Mouse (Mus musculus) lung, embryonic 16.5 days (tissue): ENCODE results near the gene Isg20l2. TPM values are rescaled to one million over a fixed set of nuclear protein-coding genes. Genes with fewer than 3 reads are reported as not detected.

Experiments used
- ATAC-seq: fragments of 200-750 bp; cut with Nextera tagmentation; 2 replicates; pipeline ENCODE4 v1.8.0; 2017; ENCODE audit warnings: low read depth, mild to moderate bottlenecking, moderate library complexity
- H3K27ac ChIP-seq: fragments of 300-500 bp; sonication (generic); 2 replicates; pipeline ENCODE4 v1.5.1; 2014; ENCODE audit warnings: mild to moderate bottlenecking, control low read depth, low read length
- H3K27me3 ChIP-seq: fragments of 300-500 bp; sonication (generic); 2 replicates; pipeline ENCODE4 v1.6.1; 2014; ENCODE audit warnings: low read depth, low read length, mixed read lengths; ENCODE audit not compliant: control insufficient read depth, insufficient read depth
- H3K36me3 ChIP-seq: fragments of 300-500 bp; sonication (generic); 2 replicates; pipeline ENCODE4 v1.6.1; 2014; ENCODE audit warnings: low read length; ENCODE audit not compliant: control insufficient read depth, insufficient read depth
- H3K4me1 ChIP-seq: fragments of 300-500 bp; sonication (generic); replicated peaks from 2 replicates; pipeline ENCODE4 v1.6.1; 2014; ENCODE audit warnings: low read length, mixed read lengths; ENCODE audit not compliant: control insufficient read depth, insufficient read depth
- H3K4me2 ChIP-seq: fragments of 300-500 bp; sonication (generic); 2 replicates; pipeline ENCODE4 v1.6.1; 2014; ENCODE audit warnings: low read depth, low read length, control low read depth
- H3K4me3 ChIP-seq: fragments of 300-500 bp; sonication (generic); 2 replicates; pipeline ENCODE4 v1.5.1; 2014; ENCODE audit warnings: mild to moderate bottlenecking, low read length, control low read depth
- H3K9ac ChIP-seq: fragments of 300-500 bp; sonication (generic); 2 replicates; pipeline ENCODE4 v1.6.1; 2014; ENCODE audit warnings: low read length, control low read depth
- H3K9me3 ChIP-seq: fragments of 300-500 bp; sonication (generic); 2 replicates; pipeline ENCODE4 v1.6.1; 2016; ENCODE audit warnings: low read length; ENCODE audit not compliant: control insufficient read depth
- WGBS: fragments of 180-500 bp; shearing (Covaris S2); extraction: QIAGEN DNeasy Blood & Tissue Kit; methylation state at CpG from one replicate; pipeline ENCODE4 v1.1.7; 2014; 5-methylcytosine and 5-hydroxymethylcytosine counted together
- polyA plus RNA-seq: library from polyadenylated mRNA; unstranded; fragments of >200 nt; fragmentation: Nextera tagmentation; extraction: Ambion mirVana; gene quantifications from 2 replicates; pipeline ENCODE4 v1.2.1, GENCODE M21; 2015

Gene Isg20l2
- polyA plus RNA-seq, 1 experiment from 2014 or later: 54.8 TPM

- peaks cover 2% of the 10 kb centered on the region; the same call in 1 of the 2 replicates for H3K4me1 ChIP-seq
- no peak for ATAC-seq
- peaks cover 42% of the 10 kb centered on the region for H3K36me3 ChIP-seq
- H3K27me3 ChIP-seq: no peaks in the 10 kb centered on the region
- no peaks in the 10 kb centered on the region for H3K9me3 ChIP-seq
- 62% methylated on average over 9 of the region's 9 CpGs for WGBS
- peak overlapping the region; percentile 62 for H3K4me2 ChIP-seq
- no peak overlapping the region; the same call in 1 of the 2 replicates for H3K9ac ChIP-seq
- peak overlapping the region; percentile 69 for H3K4me3 ChIP-seq
- H3K27ac ChIP-seq: no peak overlapping the region
Observed at GRCm38 (mm10) chr3:87920270-87920943, 9.7 kb upstream of the Isg20l2 start.

GRCm38 (mm10) chr3:87924996-87925395 is 5.1 kb upstream of the Isg20l2 start:
- H3K9ac ChIP-seq: no peak overlapping the region
- no peaks in the 10 kb centered on the region for H3K27me3 ChIP-seq
- H3K9me3 ChIP-seq: no peaks in the 10 kb centered on the region
- H3K4me2 ChIP-seq: no peak overlapping the region
- WGBS: 82% methylated on average over 7 of the region's 7 CpGs
- no peak overlapping the region for H3K27ac ChIP-seq
- no peak for ATAC-seq
- H3K36me3 ChIP-seq: peaks cover 37% of the 10 kb centered on the region
- no peak overlapping the region for H3K4me3 ChIP-seq
- peaks cover 9% of the 10 kb centered on the region for H3K4me1 ChIP-seq

- peaks cover 36% of the 10 kb centered on the region for H3K36me3 ChIP-seq
- H3K4me3 ChIP-seq: no peak overlapping the region
- no peaks in the 10 kb centered on the region for H3K27me3 ChIP-seq
- no peak overlapping the region for H3K9ac ChIP-seq
- no peak for ATAC-seq
- H3K4me2 ChIP-seq: no peak overlapping the region
- WGBS: 86% methylated on average over 5 of the region's 5 CpGs
- H3K27ac ChIP-seq: no peak overlapping the region
- H3K4me1 ChIP-seq: peaks cover 13% of the 10 kb centered on the region
- H3K9me3 ChIP-seq: no peaks in the 10 kb centered on the region
Observed at GRCm38 (mm10) chr3:87927452-87927851, 2.7 kb upstream of the Isg20l2 start.

- ATAC-seq: no peak; the same call in 1 of the 2 replicates
- H3K4me3 ChIP-seq: peak overlapping the region; percentile 90
- H3K27ac ChIP-seq: peak overlapping the region; percentile 72
- H3K4me1 ChIP-seq: peaks cover 15% of the 10 kb centered on the region
- 5% methylated on average over 26 of the region's 26 CpGs for WGBS
- H3K4me2 ChIP-seq: peak overlapping the region; percentile 61
- no peaks in the 10 kb centered on the region for H3K9me3 ChIP-seq
- no peaks in the 10 kb centered on the region for H3K27me3 ChIP-seq
- peaks cover 22% of the 10 kb centered on the region for H3K36me3 ChIP-seq
- peak overlapping the region; percentile 92 for H3K9ac ChIP-seq
Observed at GRCm38 (mm10) chr3:87929341-87930077, 605 bp upstream of the Isg20l2 start.

- no peaks in the 10 kb centered on the region for H3K27me3 ChIP-seq
- H3K9ac ChIP-seq: no peak overlapping the region
- no peaks in the 10 kb centered on the region for H3K9me3 ChIP-seq
- 79% methylated on average over 5 of the region's 5 CpGs for WGBS
- no peak overlapping the region for H3K27ac ChIP-seq
- peaks cover 25% of the 10 kb centered on the region for H3K36me3 ChIP-seq
- no peak overlapping the region for H3K4me2 ChIP-seq
- peaks cover 13% of the 10 kb centered on the region for H3K4me1 ChIP-seq
- no peak overlapping the region for H3K4me3 ChIP-seq
- ATAC-seq: no peak
Observed at GRCm38 (mm10) chr3:87934026-87934425, 3.9 kb downstream of the Isg20l2 start.

GRCm38 (mm10) chr3:87934501-87934900 is 4.4 kb downstream of the Isg20l2 start:
- Histone ChIP-seq H3K36me3 (peaks cover 29% of the 10 kb centered on the region), H3K27me3 (no peaks in the 10 kb centered on the region), H3K4me1 (peaks cover 9% of the 10 kb centered on the region; the same call in 1 of the 2 replicates), H3K9me3 (no peaks in the 10 kb centered on the region), H3K9ac (no peak overlapping the region), H3K4me2 (no peak overlapping the region), H3K4me3 (no peak overlapping the region), H3K27ac (no peak overlapping the region)
- no peak for ATAC-seq
- WGBS: 57% methylated on average over 4 of the region's 4 CpGs

- Histone ChIP-seq H3K4me3 (no peak overlapping the region), H3K4me2 (no peak overlapping the region), H3K27me3 (no peaks in the 10 kb centered on the region), H3K36me3 (peaks cover 35% of the 10 kb centered on the region), H3K9me3 (no peaks in the 10 kb centered on the region), H3K27ac (no peak overlapping the region), H3K9ac (no peak overlapping the region), H3K4me1 (peaks cover 9% of the 10 kb centered on the region; the same call in 1 of the 2 replicates)
- ATAC-seq: no peak
- WGBS: 77% methylated on average over 4 of the region's 4 CpGs
Observed at GRCm38 (mm10) chr3:87935201-87935600, 5.1 kb downstream of the Isg20l2 start.

- ATAC-seq: peak; percentile 72
- Histone ChIP-seq H3K27me3 (no peaks in the 10 kb centered on the region), H3K36me3 (peaks cover 39% of the 10 kb centered on the region), H3K4me2 (no peak overlapping the region), H3K27ac (no peak overlapping the region), H3K9ac (no peak overlapping the region), H3K4me1 (peaks cover 9% of the 10 kb centered on the region; the same call in 1 of the 2 replicates), H3K9me3 (no peaks in the 10 kb centered on the region), H3K4me3 (no peak overlapping the region)
- WGBS: 92% methylated on average over 2 of the region's 2 CpGs
Observed at GRCm38 (mm10) chr3:87935776-87936175, 5.7 kb downstream of the Isg20l2 start.

- Histone ChIP-seq H3K27me3 (no peaks in the 10 kb centered on the region), H3K4me2 (no peak overlapping the region), H3K9ac (no peak overlapping the region), H3K9me3 (no peaks in the 10 kb centered on the region), H3K4me1 (no peaks in the 10 kb centered on the region), H3K4me3 (no peak overlapping the region), H3K36me3 (peaks cover 51% of the 10 kb centered on the region), H3K27ac (no peak overlapping the region)
- ATAC-seq: no peak
- WGBS: 61% methylated on average over 5 of the region's 5 CpGs
Observed at GRCm38 (mm10) chr3:87940611-87941010, 10.5 kb downstream of the Isg20l2 start.
